Mouse (Mus musculus): Measurements from ENCODE around the gene Stx18. TPM values are rescaled to one million over a fixed set of nuclear protein-coding genes. Genes with fewer than 3 reads are reported as not detected.

The Stx18 gene
- polyA plus RNA-seq, 1 experiment from 2014 or later = 46.7 TPM

DNA sequence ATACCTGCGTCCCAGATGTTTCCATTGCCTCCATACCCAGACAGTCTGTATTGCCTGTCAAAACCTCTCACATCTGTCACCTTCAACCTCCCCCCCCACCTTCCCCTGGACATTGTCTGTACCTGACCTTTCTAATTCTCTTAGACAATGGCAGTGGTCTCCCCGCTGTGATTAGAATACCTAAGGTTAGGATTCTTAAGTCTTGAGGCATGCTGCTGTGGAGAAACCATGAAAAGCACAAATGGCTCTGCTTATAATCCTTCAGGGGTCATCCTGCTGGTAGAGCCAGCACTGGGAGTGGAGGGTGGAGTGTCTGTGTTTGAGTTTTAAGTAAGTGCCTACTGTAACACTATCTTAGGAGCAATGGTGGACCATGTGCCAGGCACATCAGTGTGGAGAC is 64.4 kb downstream of the Stx18 start:
- Histone ChIP-seq H3K4me2 (replicated peaks; ENCODE audit: low read depth, low read length) (no peak overlapping the region), H3K4me1 (ENCODE audit: control insufficient read depth, insufficient read depth, low read length) (no peaks in the 10 kb centered on the region), H3K27ac (ENCODE audit: low read depth, low read length) (no peak overlapping the region), H3K4me3 (ENCODE audit: low read length) (no peak overlapping the region), H3K9ac (ENCODE audit: low read depth, low read length) (no peak overlapping the region), H3K36me3 (ENCODE audit: control insufficient read depth, insufficient read depth, low read length) (peaks cover 3% of the 10 kb centered on the region; the same call in 1 of the 2 replicates), H3K27me3 (ENCODE audit: control insufficient read depth, insufficient read depth, low read length) (no peaks in the 10 kb centered on the region), H3K9me3 (ENCODE audit: control insufficient read depth, low read length) (no peaks in the 10 kb centered on the region)
- WGBS = 86% methylated on average over 2 of the region's 2 CpGs
- ATAC-seq (ENCODE audit: low FRiP score, low TSS enrichment) = no peak

DNA sequence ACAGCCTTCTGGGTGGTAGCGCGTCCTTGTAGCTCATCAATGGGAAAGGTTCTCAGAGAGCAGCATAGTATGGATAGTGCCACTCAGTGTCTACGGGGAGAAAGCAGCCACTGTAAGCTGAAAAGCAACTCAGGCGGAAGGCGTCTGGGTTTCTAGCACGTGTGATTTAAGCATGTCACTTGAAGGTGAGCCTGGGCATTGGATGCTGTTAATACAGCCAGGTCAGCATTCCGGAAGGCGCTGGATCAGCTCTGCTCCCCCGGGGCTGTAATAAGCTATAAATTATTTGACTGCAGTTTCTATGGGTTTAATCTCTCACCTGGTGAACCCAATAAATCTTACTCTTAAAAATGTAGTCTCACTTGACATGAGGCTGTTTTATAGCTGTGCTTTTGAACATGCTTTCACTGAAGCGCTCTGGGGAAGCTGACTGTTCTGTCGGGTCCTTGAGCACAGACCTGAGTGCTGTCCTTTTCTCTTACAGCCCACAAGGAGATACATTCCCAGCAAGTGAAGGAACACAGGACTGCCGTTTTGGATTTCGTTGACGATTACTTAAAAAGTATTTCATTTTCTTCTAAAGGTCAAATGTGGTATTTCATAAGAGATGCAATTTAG is 67.6 kb downstream of the Stx18 start:
- no peak overlapping the region for H3K4me3 ChIP-seq (ENCODE audit: low read length)
- no peak overlapping the region for H3K27ac ChIP-seq (ENCODE audit: low read depth, low read length)
- no peaks in the 10 kb centered on the region for H3K4me1 ChIP-seq (ENCODE audit: control insufficient read depth, insufficient read depth, low read length)
- H3K36me3 ChIP-seq (ENCODE audit: control insufficient read depth, insufficient read depth, low read length) = peaks cover 7% of the 10 kb centered on the region; the same call in 1 of the 2 replicates
- no peak overlapping the region for H3K4me2 ChIP-seq (replicated peaks; ENCODE audit: low read depth, low read length)
- 40% methylated on average over 14 of the region's 14 CpGs for WGBS
- H3K9me3 ChIP-seq (ENCODE audit: control insufficient read depth, low read length) = no peaks in the 10 kb centered on the region
- ATAC-seq (ENCODE audit: low FRiP score, low TSS enrichment) = peak; percentile 62; the same call in 1 of the 2 replicates
- H3K9ac ChIP-seq (ENCODE audit: low read depth, low read length) = no peak overlapping the region
- H3K27me3 ChIP-seq (ENCODE audit: control insufficient read depth, insufficient read depth, low read length) = no peaks in the 10 kb centered on the region

DNA sequence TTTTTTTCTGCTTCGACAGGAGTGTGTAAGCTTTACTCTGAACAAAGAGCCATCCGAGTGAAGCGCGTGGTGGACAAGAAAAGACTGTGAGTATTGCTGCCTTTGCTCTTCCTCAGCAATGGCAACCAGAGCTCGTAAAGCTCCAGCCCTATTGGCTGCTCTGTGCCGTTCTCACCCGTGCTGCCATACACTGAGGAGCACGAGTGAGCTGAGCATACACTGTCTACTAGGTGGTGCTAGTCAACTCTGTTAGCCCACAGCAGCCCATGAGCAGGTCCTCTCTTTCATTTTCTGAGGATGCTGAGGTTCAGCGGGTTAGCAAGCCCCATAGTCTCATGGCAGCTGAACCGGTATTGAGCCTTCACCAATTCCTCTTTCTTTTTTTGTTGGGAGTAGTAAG is 68.3 kb downstream of the Stx18 start:
- Histone ChIP-seq H3K4me3 (ENCODE audit: low read length) (no peak overlapping the region), H3K4me1 (ENCODE audit: control insufficient read depth, insufficient read depth, low read length) (no peaks in the 10 kb centered on the region), H3K27me3 (ENCODE audit: control insufficient read depth, insufficient read depth, low read length) (no peaks in the 10 kb centered on the region), H3K27ac (ENCODE audit: low read depth, low read length) (no peak overlapping the region), H3K9ac (ENCODE audit: low read depth, low read length) (no peak overlapping the region), H3K4me2 (replicated peaks; ENCODE audit: low read depth, low read length) (no peak overlapping the region), H3K9me3 (ENCODE audit: control insufficient read depth, low read length) (no peaks in the 10 kb centered on the region), H3K36me3 (ENCODE audit: control insufficient read depth, insufficient read depth, low read length) (peaks cover 7% of the 10 kb centered on the region; the same call in 1 of the 2 replicates)
- WGBS = 77% methylated on average over 10 of the region's 10 CpGs
- no peak for ATAC-seq (ENCODE audit: low FRiP score, low TSS enrichment)

DNA sequence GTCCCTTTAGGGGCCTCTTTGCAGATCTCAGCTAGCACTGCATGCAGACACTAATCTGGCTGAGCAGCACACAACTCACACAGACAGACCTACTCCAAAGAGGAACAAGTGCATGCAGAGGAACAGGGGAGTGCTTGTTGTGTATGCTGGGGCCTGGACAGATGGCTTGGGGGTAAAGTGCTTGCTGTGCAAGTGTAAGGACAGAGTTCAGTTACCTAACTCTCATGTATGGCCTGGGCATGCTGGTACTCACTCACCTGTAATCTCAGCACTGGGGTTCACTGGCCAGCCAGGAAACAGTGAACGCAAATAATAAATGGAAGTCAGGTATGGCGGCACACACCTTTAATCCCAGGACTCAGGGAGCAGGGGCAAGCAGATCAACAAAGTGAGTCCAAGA is 76.0 kb downstream of the Stx18 start:
- WGBS = 97% methylated on average over 2 of the region's 2 CpGs
- Histone ChIP-seq H3K9me3 (ENCODE audit: control insufficient read depth, low read length) (no peaks in the 10 kb centered on the region), H3K36me3 (ENCODE audit: control insufficient read depth, insufficient read depth, low read length) (peaks cover 24% of the 10 kb centered on the region), H3K4me1 (ENCODE audit: control insufficient read depth, insufficient read depth, low read length) (no peaks in the 10 kb centered on the region), H3K4me2 (replicated peaks; ENCODE audit: low read depth, low read length) (no peak overlapping the region), H3K27ac (ENCODE audit: low read depth, low read length) (no peak overlapping the region), H3K27me3 (ENCODE audit: control insufficient read depth, insufficient read depth, low read length) (no peaks in the 10 kb centered on the region), H3K4me3 (ENCODE audit: low read length) (no peak overlapping the region), H3K9ac (ENCODE audit: low read depth, low read length) (no peak overlapping the region)
- ATAC-seq (ENCODE audit: low FRiP score, low TSS enrichment) = no peak

DNA sequence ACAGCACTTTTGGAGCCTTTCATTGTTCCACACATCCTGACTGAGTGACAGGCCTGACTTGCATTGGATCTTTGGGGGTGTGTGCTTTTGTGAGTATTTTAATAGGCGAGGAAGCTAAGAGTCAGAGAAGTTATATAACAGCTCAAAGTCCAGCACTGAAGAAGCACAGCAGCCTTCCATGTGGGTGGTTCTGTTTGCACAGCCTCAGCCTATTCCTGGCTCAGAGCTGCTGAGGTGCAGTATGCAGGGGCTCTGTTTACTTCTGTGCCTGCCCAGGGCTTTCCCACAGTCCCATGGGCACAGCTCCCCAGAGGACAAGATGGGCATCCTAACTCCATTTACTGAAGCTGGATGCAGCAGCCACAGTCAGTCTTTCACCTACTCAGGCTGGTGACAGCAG is 78.5 kb downstream of the Stx18 start:
- WGBS = 86% methylated on average over 1 of the region's 1 CpGs
- Histone ChIP-seq H3K9me3 (ENCODE audit: control insufficient read depth, low read length) (no peaks in the 10 kb centered on the region), H3K4me1 (ENCODE audit: control insufficient read depth, insufficient read depth, low read length) (no peaks in the 10 kb centered on the region), H3K27ac (ENCODE audit: low read depth, low read length) (no peak overlapping the region), H3K36me3 (ENCODE audit: control insufficient read depth, insufficient read depth, low read length) (peaks cover 21% of the 10 kb centered on the region), H3K27me3 (ENCODE audit: control insufficient read depth, insufficient read depth, low read length) (no peaks in the 10 kb centered on the region), H3K4me3 (ENCODE audit: low read length) (no peak overlapping the region), H3K4me2 (replicated peaks; ENCODE audit: low read depth, low read length) (no peak overlapping the region), H3K9ac (ENCODE audit: low read depth, low read length) (no peak overlapping the region)
- ATAC-seq (ENCODE audit: low FRiP score, low TSS enrichment) = no peak

DNA sequence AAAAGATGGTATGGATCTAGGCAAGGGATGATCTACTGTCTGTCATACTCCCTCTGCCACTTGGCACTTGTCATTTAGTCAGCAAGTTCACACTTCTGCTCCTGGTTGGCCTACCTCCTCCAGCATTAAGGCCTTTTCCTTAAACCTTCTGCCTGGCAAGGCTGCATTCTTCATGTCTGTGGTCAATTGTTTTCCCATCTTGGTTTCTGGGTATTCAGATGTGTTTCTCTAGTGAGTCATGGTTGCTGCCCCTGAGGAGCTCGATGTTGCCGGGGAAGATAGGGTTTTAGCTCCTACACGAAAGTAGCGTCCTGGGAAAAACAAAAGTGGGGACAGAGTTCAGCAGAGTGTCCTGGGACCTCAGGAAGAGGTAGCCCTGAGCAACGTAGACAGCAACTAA is 80.7 kb downstream of the Stx18 start:
- Histone ChIP-seq H3K4me3 (ENCODE audit: low read length) (no peak overlapping the region), H3K4me2 (replicated peaks; ENCODE audit: low read depth, low read length) (no peak overlapping the region), H3K4me1 (ENCODE audit: control insufficient read depth, insufficient read depth, low read length) (no peaks in the 10 kb centered on the region), H3K9me3 (ENCODE audit: control insufficient read depth, low read length) (no peaks in the 10 kb centered on the region), H3K36me3 (ENCODE audit: control insufficient read depth, insufficient read depth, low read length) (peaks cover 18% of the 10 kb centered on the region), H3K27ac (ENCODE audit: low read depth, low read length) (no peak overlapping the region), H3K27me3 (ENCODE audit: control insufficient read depth, insufficient read depth, low read length) (no peaks in the 10 kb centered on the region), H3K9ac (ENCODE audit: low read depth, low read length) (no peak overlapping the region)
- no peak for ATAC-seq (ENCODE audit: low FRiP score, low TSS enrichment)
- WGBS = 89% methylated on average over 5 of the region's 5 CpGs

DNA sequence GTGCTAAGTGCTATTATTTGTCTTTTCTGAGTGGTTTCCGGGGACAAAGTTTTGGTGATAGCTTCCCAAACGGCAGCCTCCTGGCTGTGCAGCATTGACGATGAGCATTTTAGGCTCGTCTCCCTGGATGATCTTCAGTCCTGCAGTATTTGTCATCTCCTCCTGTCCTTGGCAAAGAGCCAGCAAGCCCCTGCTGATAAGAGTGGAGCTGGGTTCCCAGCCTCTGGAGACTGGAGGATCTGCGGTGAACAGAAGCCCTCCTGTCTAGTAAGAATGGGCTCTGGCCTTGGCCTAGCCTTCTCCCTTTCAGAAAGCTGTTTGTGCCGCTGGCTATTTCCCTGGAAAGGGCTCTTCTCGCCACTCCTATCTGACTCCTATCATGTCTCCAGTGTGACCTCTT is 83.2 kb downstream of the Stx18 start:
- peaks cover 12% of the 10 kb centered on the region for H3K36me3 ChIP-seq (ENCODE audit: control insufficient read depth, insufficient read depth, low read length)
- H3K4me1 ChIP-seq (ENCODE audit: control insufficient read depth, insufficient read depth, low read length) = no peaks in the 10 kb centered on the region
- H3K9ac ChIP-seq (ENCODE audit: low read depth, low read length) = no peak overlapping the region
- no peak overlapping the region for H3K4me3 ChIP-seq (ENCODE audit: low read length)
- ATAC-seq (ENCODE audit: low FRiP score, low TSS enrichment) = no peak
- H3K4me2 ChIP-seq (replicated peaks; ENCODE audit: low read depth, low read length) = no peak overlapping the region
- no peaks in the 10 kb centered on the region for H3K9me3 ChIP-seq (ENCODE audit: control insufficient read depth, low read length)
- no peaks in the 10 kb centered on the region for H3K27me3 ChIP-seq (ENCODE audit: control insufficient read depth, insufficient read depth, low read length)
- 88% methylated on average over 7 of the region's 7 CpGs for WGBS
- H3K27ac ChIP-seq (ENCODE audit: low read depth, low read length) = no peak overlapping the region

DNA sequence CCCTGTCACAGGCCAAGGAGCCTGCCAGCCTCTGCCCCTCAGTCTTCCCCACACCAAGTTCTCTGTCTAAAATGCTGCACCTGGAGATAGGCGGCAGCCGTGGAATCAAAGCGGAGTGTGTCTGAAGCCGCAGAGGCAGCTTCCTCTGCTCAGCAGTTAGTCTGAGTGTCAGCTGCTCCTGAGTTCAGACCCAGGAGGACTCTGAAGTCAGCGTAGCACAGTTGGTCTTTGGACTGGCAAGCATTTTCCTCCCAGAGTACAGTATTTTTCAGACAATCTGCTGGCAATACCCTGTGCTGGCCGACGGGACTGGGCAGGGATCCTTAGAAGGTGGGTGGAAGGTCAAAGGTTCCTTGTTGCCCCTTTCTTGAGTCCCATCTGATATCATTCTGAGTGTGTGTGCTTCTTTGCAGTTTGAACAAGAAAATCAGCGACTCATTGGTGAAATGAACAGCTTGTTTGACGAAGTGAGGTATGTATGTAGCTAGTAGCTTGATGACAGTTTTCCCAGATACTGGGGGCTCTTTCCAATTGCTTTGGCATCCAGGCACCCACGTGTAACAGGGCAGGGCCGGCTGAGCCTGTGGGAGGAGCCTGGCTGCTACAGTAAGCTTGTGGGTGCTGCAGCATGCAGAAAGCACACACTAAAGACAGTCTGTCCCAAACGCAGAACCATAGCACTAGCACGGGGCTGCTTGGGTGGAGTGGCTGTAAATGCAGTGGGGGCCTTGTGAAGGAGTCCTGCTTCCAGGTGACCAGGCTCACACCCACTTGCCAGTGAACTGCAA is 88.2 kb downstream of the Stx18 start:
- ATAC-seq (ENCODE audit: low FRiP score, low TSS enrichment) = no peak
- no peak overlapping the region for H3K9ac ChIP-seq (ENCODE audit: low read depth, low read length)
- 85% methylated on average over 13 of the region's 13 CpGs for WGBS

DNA sequence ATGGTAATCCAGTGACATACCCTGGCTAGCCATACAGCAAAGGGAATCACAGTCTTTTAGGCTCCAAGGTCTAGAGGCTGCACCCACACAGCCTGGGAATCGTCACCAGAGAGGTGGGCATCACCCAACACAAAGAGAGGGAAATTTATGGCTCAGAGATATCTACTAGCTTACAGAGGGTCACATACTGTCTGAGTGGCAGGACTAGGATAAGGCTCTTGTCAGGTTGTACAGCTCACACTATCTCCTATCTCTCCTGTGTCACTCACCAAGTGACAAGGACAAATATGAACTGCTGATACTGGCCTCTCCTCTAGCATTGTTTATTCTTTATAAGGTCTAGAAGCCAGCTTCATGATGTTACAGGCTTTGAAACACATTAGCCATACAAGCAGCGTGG is 90.8 kb downstream of the Stx18 start:
- Histone ChIP-seq H3K4me1 (ENCODE audit: control insufficient read depth, insufficient read depth, low read length) (no peaks in the 10 kb centered on the region), H3K9ac (ENCODE audit: low read depth, low read length) (no peak overlapping the region), H3K4me3 (ENCODE audit: low read length) (no peak overlapping the region), H3K9me3 (ENCODE audit: control insufficient read depth, low read length) (no peaks in the 10 kb centered on the region), H3K4me2 (replicated peaks; ENCODE audit: low read depth, low read length) (no peak overlapping the region), H3K36me3 (ENCODE audit: control insufficient read depth, insufficient read depth, low read length) (peaks cover 9% of the 10 kb centered on the region; the same call in 1 of the 2 replicates), H3K27me3 (ENCODE audit: control insufficient read depth, insufficient read depth, low read length) (no peaks in the 10 kb centered on the region), H3K27ac (ENCODE audit: low read depth, low read length) (no peak overlapping the region)
- no peak for ATAC-seq (ENCODE audit: low FRiP score, low TSS enrichment)
- 96% methylated on average over 2 of the region's 2 CpGs for WGBS

More for the DNA sequence above, 88.2 kb downstream of the Stx18 start:
- Histone ChIP-seq H3K36me3 (ENCODE audit: control insufficient read depth, insufficient read depth, low read length) (peaks cover 9% of the 10 kb centered on the region; the same call in 1 of the 2 replicates), H3K4me1 (ENCODE audit: control insufficient read depth, insufficient read depth, low read length) (no peaks in the 10 kb centered on the region), H3K4me2 (replicated peaks; ENCODE audit: low read depth, low read length) (no peak overlapping the region), H3K27ac (ENCODE audit: low read depth, low read length) (no peak overlapping the region), H3K4me3 (ENCODE audit: low read length) (no peak overlapping the region), H3K27me3 (ENCODE audit: control insufficient read depth, insufficient read depth, low read length) (no peaks in the 10 kb centered on the region), H3K9me3 (ENCODE audit: control insufficient read depth, low read length) (no peaks in the 10 kb centered on the region)

All from kidney, embryonic 14.5 days (tissue).